Mouse (Mus musculus) lung, adult 2 months (tissue): ENCODE measurements around the gene Ppargc1a.

Source experiments
- CTCF ChIP-seq: fragments of 200-500 bp; IDR thresholded peaks from 2 replicates; pipeline ENCODE4 v1.5.1; 2011; ENCODE audit warnings: mild to moderate bottlenecking, low read length, control low read depth; ENCODE audit not compliant: insufficient read depth
- POLR2A ChIP-seq: fragments of 200-500 bp; IDR thresholded peaks from 2 replicates; pipeline ENCODE4 v1.6.1; 2011; ENCODE audit warnings: low read depth, mild to moderate bottlenecking, control low read depth, low read length, borderline replicate concordance; ENCODE audit errors: extremely low read depth

DNA sequence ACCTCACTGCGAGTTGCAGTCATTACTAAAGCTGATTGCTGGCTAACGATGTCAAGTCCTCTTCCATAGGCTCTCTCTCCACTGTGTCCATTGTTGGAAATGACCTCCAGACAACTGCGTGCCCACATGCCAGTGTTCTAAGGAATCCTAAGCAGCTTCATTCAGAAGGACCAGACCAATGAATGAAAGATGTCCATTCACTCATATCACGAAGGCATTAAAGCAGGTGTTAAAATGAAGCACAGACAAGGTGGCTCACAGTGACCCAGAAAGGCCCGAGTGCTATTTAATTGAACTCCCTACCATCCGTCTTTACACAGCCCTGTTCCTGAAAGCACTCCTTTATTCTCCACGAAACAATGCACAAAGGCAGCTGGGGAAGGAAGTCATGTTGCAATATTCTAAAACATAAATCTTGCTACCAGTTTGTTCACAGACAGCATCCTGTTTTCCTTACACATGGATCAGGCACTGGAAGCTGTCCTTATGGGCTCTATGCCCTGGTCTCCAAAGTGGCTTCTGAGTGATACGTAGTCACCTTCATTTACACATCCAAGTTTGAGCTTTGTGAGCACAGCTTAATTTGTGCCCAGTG lies 23.3 kb downstream of the Ppargc1a start:
- TF ChIP-seq CTCF (no peak), POLR2A (no peak)
